Mouse (Mus musculus) kidney, postnatal 0 days (tissue): Measurements from ENCODE around the gene Herc3. TPM values are rescaled to one million over a fixed set of nuclear protein-coding genes. Genes with fewer than 3 reads are reported as not detected.

Source experiments
- ATAC-seq: fragments of 200-750 bp; cut with Nextera tagmentation; replicated peaks from 2 replicates; pipeline ENCODE4 v1.8.0; 2017; ENCODE audit warnings: low read depth, moderate number of reproducible peaks, moderate TSS enrichment, moderate library complexity; ENCODE audit not compliant: low FRiP score
- DNase-seq: peaks from one replicate; pipeline ENCODE4 v3.0.0-alpha.2; 2016; ENCODE audit warnings: low spot score
- H3K27ac ChIP-seq: fragments of 300-500 bp; sonication (generic); 2 replicates; pipeline ENCODE4 v1.5.1; 2014; ENCODE audit warnings: mild to moderate bottlenecking
- H3K27me3 ChIP-seq: fragments of 300-500 bp; sonication (generic); 2 replicates; pipeline ENCODE4 v1.6.1; 2014; ENCODE audit warnings: low read length, mixed read lengths; ENCODE audit not compliant: insufficient read depth
- H3K36me3 ChIP-seq: fragments of 300-500 bp; sonication (generic); 2 replicates; pipeline ENCODE4 v1.6.1; 2014; ENCODE audit warnings: low read length, mixed read lengths; ENCODE audit not compliant: insufficient read depth
- H3K4me1 ChIP-seq: fragments of 300-500 bp; sonication (generic); replicated peaks from 2 replicates; pipeline ENCODE4 v1.6.1; 2014; ENCODE audit warnings: antibody characterized with exemption, low read length, mixed read lengths; ENCODE audit not compliant: insufficient read depth
- H3K4me2 ChIP-seq: fragments of 300-500 bp; sonication (generic); 2 replicates; pipeline ENCODE4 v1.6.1; 2014; ENCODE audit warnings: mild to moderate bottlenecking, low read length, moderate library complexity, mixed read lengths
- H3K4me3 ChIP-seq: fragments of 300-500 bp; sonication (generic); replicated peaks from 2 replicates; pipeline ENCODE4 v1.5.1; 2014; ENCODE audit warnings: low read depth, low read length
- H3K9ac ChIP-seq: fragments of 300-500 bp; sonication (generic); 2 replicates; pipeline ENCODE4 v1.6.1; 2014; ENCODE audit warnings: low read depth, low read length
- H3K9me3 ChIP-seq: fragments of 300-500 bp; sonication (generic); replicated peaks from 2 replicates; pipeline ENCODE4 v1.6.1; 2016; ENCODE audit warnings: low read length, inconsistent platforms, mixed read lengths
- CTCF ChIP-seq: IDR thresholded peaks from 2 replicates; pipeline ENCODE4 v1.5.1; 2016; ENCODE audit warnings: antibody characterized with exemption, low read depth, mild to moderate bottlenecking, moderate library complexity
- WGBS: fragments of 180-500 bp; shearing (Covaris S2); extraction: QIAGEN DNeasy Blood & Tissue Kit; methylation state at CpG from one replicate; pipeline ENCODE4 v1.1.7; 2014; 5-methylcytosine and 5-hydroxymethylcytosine counted together
- polyA plus RNA-seq: library from polyadenylated mRNA; unstranded; fragments of >200 nt; fragmentation: Nextera tagmentation; extraction: Ambion mirVana; gene quantifications from 2 replicates; pipeline ENCODE4 v1.2.1, GENCODE M21; 2015

Herc3 gene
- polyA plus RNA-seq, 1 experiment from 2014 or later, result 11.8 TPM

DNA sequence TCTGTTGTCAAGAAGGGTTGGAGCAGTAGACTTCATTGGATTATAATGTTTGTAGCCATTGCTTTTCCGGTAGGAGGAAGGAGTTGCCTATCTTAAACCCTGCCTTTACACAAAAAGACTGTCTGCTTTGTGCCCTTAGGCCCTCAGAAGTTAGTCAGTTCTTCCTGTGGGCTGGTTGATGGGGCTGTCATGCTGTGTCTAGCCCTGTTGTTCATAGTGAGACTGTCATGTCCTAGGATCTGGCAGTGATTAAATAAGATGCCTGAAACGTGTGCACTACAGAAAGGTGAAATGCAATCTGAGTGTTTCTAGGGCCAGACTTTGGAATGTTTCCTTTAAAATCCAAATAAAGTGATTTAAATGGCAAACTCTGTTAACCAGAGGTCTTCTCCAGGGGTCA lies 10.9 kb downstream of the Herc3 start:
- H3K36me3 ChIP-seq, result peaks cover 4% of the 10 kb centered on the region; the same call in 1 of the 2 replicates
- no peak overlapping the region for H3K4me2 ChIP-seq
- peaks cover 5% of the 10 kb centered on the region; the same call in 1 of the 2 replicates for H3K4me1 ChIP-seq
- H3K9ac ChIP-seq, result no peak overlapping the region
- WGBS, result 41% methylated on average over 2 of the region's 2 CpGs
- H3K4me3 ChIP-seq, result no peak overlapping the region
- TF ChIP-seq CTCF, result no peak
- no peaks in the 10 kb centered on the region for H3K27me3 ChIP-seq
- ATAC-seq (no peak), DNase-seq (no peak)
- H3K27ac ChIP-seq, result no peak overlapping the region
- H3K9me3 ChIP-seq, result no peaks in the 10 kb centered on the region

DNA sequence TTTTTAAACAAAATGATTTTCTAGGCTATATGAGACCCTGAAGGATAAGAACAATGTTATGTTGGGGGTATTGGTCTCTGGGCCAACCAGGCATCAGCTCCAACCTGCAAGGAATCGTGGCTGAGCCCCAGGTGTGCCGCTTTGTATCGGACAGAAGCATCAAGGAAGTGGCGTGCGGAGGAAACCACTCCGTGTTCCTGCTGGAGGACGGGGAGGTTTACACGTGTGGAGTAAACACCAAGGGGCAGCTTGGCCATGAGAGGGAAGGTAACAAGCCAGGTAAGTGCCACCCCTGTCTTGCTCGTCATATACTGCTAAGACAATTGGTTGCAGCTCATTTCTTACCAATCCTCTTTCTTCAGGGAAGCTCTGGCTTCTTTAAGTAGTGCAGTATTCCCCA lies 12.3 kb downstream of the Herc3 start:
- TF ChIP-seq CTCF, result no peak
- H3K4me3 ChIP-seq, result no peak overlapping the region
- no peak overlapping the region for H3K27ac ChIP-seq
- no peak for DNase-seq
- H3K9me3 ChIP-seq, result no peaks in the 10 kb centered on the region
- WGBS, result 91% methylated on average over 9 of the region's 9 CpGs
- ATAC-seq, result no peak
- H3K27me3 ChIP-seq, result no peaks in the 10 kb centered on the region
- H3K9ac ChIP-seq, result no peak overlapping the region
- H3K4me2 ChIP-seq, result no peak overlapping the region
- H3K36me3 ChIP-seq, result peaks cover 4% of the 10 kb centered on the region; the same call in 1 of the 2 replicates
- H3K4me1 ChIP-seq, result peaks cover 5% of the 10 kb centered on the region; the same call in 1 of the 2 replicates

DNA sequence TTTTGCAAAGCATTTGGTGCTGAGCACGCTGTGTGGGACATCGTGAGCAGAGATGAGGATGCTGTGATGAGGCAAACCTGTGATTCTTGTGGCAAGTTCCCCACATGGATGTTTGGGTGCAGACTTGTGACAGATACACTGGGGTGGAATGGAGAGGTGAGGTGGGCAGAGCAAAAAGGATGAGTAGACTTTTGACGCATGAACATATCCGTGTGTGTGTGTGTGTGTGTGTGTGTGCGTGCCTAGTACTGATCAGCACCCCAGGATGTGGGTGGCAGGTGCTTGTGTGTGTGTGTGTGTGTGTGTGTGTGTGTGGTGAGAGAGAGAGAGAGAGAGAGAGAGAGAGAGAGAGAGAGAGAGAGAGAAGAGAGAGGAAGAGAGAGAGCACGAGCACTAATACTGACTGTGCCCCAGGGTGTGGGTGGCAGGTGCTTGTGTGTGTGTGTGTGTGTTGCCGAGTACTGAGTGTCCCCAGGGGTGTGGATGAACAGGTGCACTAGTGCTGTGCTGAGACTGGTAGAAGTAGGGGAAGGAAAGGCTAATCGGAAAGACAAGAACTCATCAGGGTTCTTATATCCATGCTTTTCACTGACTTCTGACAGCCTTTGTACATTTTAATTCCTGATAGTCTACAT lies 13.0 kb downstream of the Herc3 start:
- H3K9me3 ChIP-seq, result no peaks in the 10 kb centered on the region
- no peak overlapping the region for H3K9ac ChIP-seq
- TF ChIP-seq CTCF, result no peak
- ATAC-seq (no peak), DNase-seq (no peak)
- 90% methylated on average over 8 of the region's 8 CpGs for WGBS
- H3K27me3 ChIP-seq, result no peaks in the 10 kb centered on the region
- H3K4me2 ChIP-seq, result no peak overlapping the region
- H3K27ac ChIP-seq, result no peak overlapping the region
- H3K36me3 ChIP-seq, result peaks cover 4% of the 10 kb centered on the region; the same call in 1 of the 2 replicates
- H3K4me1 ChIP-seq, result peaks cover 5% of the 10 kb centered on the region; the same call in 1 of the 2 replicates
- no peak overlapping the region for H3K4me3 ChIP-seq

DNA sequence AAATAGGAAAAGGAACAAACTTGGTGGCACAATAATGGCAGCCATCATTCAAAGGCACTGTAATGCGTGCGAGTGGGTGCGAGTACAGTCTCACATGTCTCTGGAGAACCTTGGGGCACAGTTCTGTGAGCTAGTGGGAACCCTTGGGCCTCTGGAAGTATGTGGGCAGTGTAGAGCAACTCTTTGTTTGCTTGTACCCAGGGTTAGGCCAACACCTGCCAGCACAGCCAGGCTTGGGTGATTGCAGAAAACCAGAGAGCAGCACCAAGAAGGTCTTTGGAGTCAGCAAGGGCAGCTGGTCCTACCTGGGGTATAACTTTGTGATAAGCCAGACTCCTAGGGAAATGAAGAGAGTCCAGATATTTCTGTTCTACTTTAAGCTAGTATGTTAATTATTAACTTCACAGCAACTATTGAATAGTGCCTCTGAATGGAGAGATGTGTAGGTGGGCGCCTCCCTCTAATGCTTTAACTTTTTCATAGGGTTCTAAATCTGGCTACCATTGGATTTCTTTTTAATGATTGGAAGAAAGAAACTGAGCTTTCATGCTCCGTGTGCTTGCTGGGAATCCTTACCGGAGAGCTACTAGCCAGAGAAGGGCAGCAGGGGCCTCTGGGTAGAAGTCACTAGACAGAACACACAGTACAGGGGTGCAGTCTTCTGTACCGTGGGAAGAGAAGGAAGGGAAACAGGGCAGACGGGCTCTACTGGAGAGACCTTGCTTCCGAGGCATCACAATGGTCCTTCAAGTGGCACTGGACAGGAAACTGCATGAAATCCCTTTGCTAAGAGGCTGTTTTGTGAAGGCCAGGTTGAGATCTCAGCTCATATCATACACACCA lies 15.8 kb downstream of the Herc3 start:
- WGBS, result 78% methylated on average over 9 of the region's 9 CpGs
- H3K4me2 ChIP-seq, result no peak overlapping the region
- no peak overlapping the region for H3K4me3 ChIP-seq
- ATAC-seq (peak; percentile 49; the same call in 1 of the 2 replicates), DNase-seq (no peak)
- H3K9ac ChIP-seq, result no peak overlapping the region
- H3K9me3 ChIP-seq, result no peaks in the 10 kb centered on the region
- H3K36me3 ChIP-seq, result peaks cover 4% of the 10 kb centered on the region; the same call in 1 of the 2 replicates
- H3K4me1 ChIP-seq, result peaks cover 5% of the 10 kb centered on the region; the same call in 1 of the 2 replicates
- 0 out of 2 replicates have a peak overlapping the region, but pooled peaks have one; percentile 19 for H3K27ac ChIP-seq
- no peaks in the 10 kb centered on the region for H3K27me3 ChIP-seq
- TF ChIP-seq CTCF, result no peak

DNA sequence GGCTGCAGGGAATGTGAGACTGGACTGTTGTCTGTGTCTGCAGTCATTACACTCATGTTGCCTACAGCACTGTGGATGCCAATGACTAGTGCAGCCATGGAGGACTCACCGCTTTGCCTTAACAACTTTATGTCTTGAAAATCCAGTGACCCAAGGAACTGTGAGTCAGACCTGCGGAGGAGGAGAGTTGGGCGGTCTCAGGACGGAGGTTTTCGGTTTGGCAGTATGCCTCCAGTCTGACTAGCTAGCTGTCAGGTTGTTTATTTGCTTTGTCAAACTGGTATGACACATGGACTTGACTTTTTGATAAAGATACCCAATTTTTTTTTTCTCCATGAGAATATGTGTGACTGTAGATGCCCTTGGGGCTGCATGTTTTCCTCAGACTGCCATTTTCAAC lies 16.6 kb downstream of the Herc3 start:
- no peak for DNase-seq
- no peak; the same call in 1 of the 2 replicates for ATAC-seq
- Histone ChIP-seq H3K27me3 (no peaks in the 10 kb centered on the region), H3K4me3 (no peak overlapping the region), H3K36me3 (peaks cover 4% of the 10 kb centered on the region; the same call in 1 of the 2 replicates), H3K4me1 (no peaks in the 10 kb centered on the region), H3K9ac (no peak overlapping the region), H3K4me2 (no peak overlapping the region), H3K27ac (no peak overlapping the region), H3K9me3 (no peaks in the 10 kb centered on the region)
- TF ChIP-seq CTCF, result no peak
- WGBS, result 53% methylated on average over 5 of the region's 5 CpGs

DNA sequence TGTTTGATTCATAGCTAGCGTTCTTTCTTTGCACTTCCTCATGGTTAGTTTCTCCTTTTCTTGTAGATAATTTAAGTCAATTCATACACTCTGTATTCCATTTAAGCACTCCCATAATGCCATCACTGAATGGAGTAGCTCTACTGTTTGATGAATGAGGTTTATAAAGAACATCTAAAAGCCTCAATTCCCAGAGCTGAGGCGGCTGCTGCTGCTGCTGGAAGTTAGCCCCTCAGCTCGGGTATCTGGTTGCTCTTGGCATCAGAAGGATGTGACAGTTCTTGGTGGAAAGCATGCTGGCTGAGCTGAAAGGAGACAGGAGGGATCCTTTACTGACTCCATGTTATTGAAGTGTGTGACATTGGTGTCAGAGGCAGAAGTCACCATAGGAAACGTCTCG lies 18.1 kb downstream of the Herc3 start:
- Histone ChIP-seq H3K9me3 (no peaks in the 10 kb centered on the region), H3K27ac (no peak overlapping the region), H3K9ac (no peak overlapping the region), H3K4me2 (no peak overlapping the region), H3K4me1 (no peaks in the 10 kb centered on the region), H3K36me3 (peaks cover 4% of the 10 kb centered on the region; the same call in 1 of the 2 replicates), H3K4me3 (no peak overlapping the region), H3K27me3 (no peaks in the 10 kb centered on the region)
- DNase-seq (no peak), ATAC-seq (no peak)
- no peak for TF ChIP-seq CTCF
- 71% methylated on average over 5 of the region's 5 CpGs for WGBS
